Mouse (Mus musculus): ENCODE data around the gene Lpo.

The Lpo gene

GRCm38 (mm10) chr11:87805448-87805847, 22.6 kb downstream of the Lpo start:
- CTCF ChIA-PET = no interaction called here

- CTCF ChIA-PET = no interaction called here
Measured at GRCm38 (mm10) chr11:87802621-87803020, 25.5 kb downstream of the Lpo start.

- CTCF ChIA-PET = no interaction called here
Measured at GRCm38 (mm10) chr11:87801711-87802275, 26.3 kb downstream of the Lpo start.

- CTCF ChIA-PET = no interaction called here
Measured at GRCm38 (mm10) chr11:87793460-87793859, 34.6 kb downstream of the Lpo start, which contains the start of gene Mpo. Mpo (plus strand) TSS chr11:87793581.

- CTCF ChIA-PET = interaction anchor here (0.6 kb wide), 1 partner anchor 1623 kb away, joined by 3 read pairs; no protein-coding TSS in a partner anchor
Measured at GRCm38 (mm10) chr11:87790088-87790487, 38.0 kb downstream of the Lpo start.

GRCm38 (mm10) chr11:87780130-87780529, 48.0 kb downstream of the Lpo start:
- CTCF ChIA-PET = no interaction called here

- CTCF ChIA-PET = no interaction called here
Measured at GRCm38 (mm10) chr11:87779392-87779791, 48.7 kb downstream of the Lpo start.

- CTCF ChIA-PET = no interaction called here
Measured at GRCm38 (mm10) chr11:87778915-87779314, 49.2 kb downstream of the Lpo start.

GRCm38 (mm10) chr11:87778100-87778765, 49.9 kb downstream of the Lpo start:
- CTCF ChIA-PET = interaction anchor here (0.6 kb wide), 1 partner anchor 329 kb away, joined by 6 read pairs; no protein-coding TSS in a partner anchor

GRCm38 (mm10) chr11:87772354-87772753, 55.7 kb downstream of the Lpo start:
- CTCF ChIA-PET = no interaction called here

GRCm38 (mm10) chr11:87770989-87771388, 57.1 kb downstream of the Lpo start:
- CTCF ChIA-PET = no interaction called here

GRCm38 (mm10) chr11:87768745-87769144, 59.3 kb downstream of the Lpo start:
- CTCF ChIA-PET = no interaction called here

- CTCF ChIA-PET = interaction anchor here (0.6 kb wide), 2 partner anchors 36 to 88 kb away, joined by 3 to 4 read pairs; no protein-coding TSS in a partner anchor
Measured at GRCm38 (mm10) chr11:87763988-87764876, 63.9 kb downstream of the Lpo start.

GRCm38 (mm10) chr11:87763511-87763987, 64.5 kb downstream of the Lpo start:
- CTCF ChIA-PET = interaction anchor here (0.6 kb wide), 1 partner anchor 35 kb away, joined by 3 read pairs; no protein-coding TSS in a partner anchor

- CTCF ChIA-PET = interaction anchor here (0.6 kb wide), 1 partner anchor 31 kb away, joined by 3 read pairs; no protein-coding TSS in a partner anchor
Measured at GRCm38 (mm10) chr11:87762702-87763385, 65.2 kb downstream of the Lpo start.

- CTCF ChIA-PET = interaction anchor here (0.5 to 0.6 kb wide), 2 partner anchors 30 to 32 kb away, joined by 3 read pairs; no protein-coding TSS in a partner anchor
Measured at GRCm38 (mm10) chr11:87761806-87762701, 66.0 kb downstream of the Lpo start.

GRCm38 (mm10) chr11:87761181-87761721, 66.8 kb downstream of the Lpo start:
- CTCF ChIA-PET = no interaction called here

- CTCF ChIA-PET = interaction anchor here (0.7 kb wide), 1 partner anchor 40 kb away, joined by 4 read pairs; no protein-coding TSS in a partner anchor
Measured at GRCm38 (mm10) chr11:87760301-87761081, 67.6 kb downstream of the Lpo start, which contains the start of gene Tspoap1. Tspoap1 (plus strand) TSS chr11:87760541.

GRCm38 (mm10) chr11:87759609-87760005, 68.5 kb downstream of the Lpo start:
- CTCF ChIA-PET = interaction anchor here (0.7 kb wide), 1 partner anchor 39 kb away, joined by 4 read pairs; no protein-coding TSS in a partner anchor
